ENCODE assay signal across 8 mouse cellular contexts in the genomic region with DNA sequence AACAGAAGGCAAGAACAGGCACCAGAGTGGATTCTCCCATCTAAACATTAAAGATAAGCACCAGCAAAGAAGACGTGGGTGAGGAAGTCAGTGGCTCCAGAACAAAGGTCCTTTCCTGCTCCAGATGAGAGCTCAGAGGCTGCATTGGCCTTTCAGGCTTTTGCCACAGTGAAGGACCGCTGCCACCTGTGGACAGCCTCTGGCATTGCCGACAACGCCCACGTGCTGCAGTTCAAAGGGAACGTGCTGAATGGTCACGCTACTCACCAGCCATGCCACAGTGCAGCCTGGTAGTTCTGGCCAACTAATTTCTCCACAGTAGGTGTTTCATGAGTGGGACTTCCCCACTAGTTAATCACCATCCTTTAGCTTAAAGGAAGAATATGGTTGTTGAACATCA.
DNase-seq lines count a peak whose midpoint lies in the region; ATAC-seq and TF ChIP-seq lines count a peak whose summit lies in the region.

No protein-coding gene starts in this region.

- H3K27me3 ChIP-seq in cerebellum, adult 2 months (ENCODE audit: control insufficient read depth, insufficient read depth, low read length) = no peaks in the 10 kb centered on the region
- H3K27me3 ChIP-seq in liver, embryonic 13.5 days = no peaks in the 10 kb centered on the region
- no peaks in the 10 kb centered on the region for H3K27me3 ChIP-seq in stomach, embryonic 15.5 days (replicated peaks)

- DNase-seq in cerebellum, adult 2 months = peak in 1 of 2 experiments; percentile 2
- no peak for DNase-seq in cerebellum, adult 8-10 months
- DNase-seq in right cerebral cortex, postnatal 4 days = peak; percentile 12
- DNase-seq in right cerebral cortex, postnatal 25 days = no peak
- DNase-seq in gonadal fat pad, adult 2 months (ENCODE audit: low read depth) = peak; percentile 3
- DNase-seq in liver, embryonic 13.5 days = peak; percentile 0
- DNase-seq in frontal cortex, postnatal 25 days (ENCODE audit: low spot score in 2 of 2) = no peak

- no peak overlapping the region for H3K4me2 ChIP-seq in liver, embryonic 13.5 days
- H3K4me2 ChIP-seq in stomach, embryonic 15.5 days = no peak overlapping the region

- TF ChIP-seq CTCF in cerebellum, adult 2 months (IDR thresholded peaks at IDR 0.05; ENCODE audit: borderline replicate concordance, insufficient read depth, low read depth, low read length) = 0 out of 2 replicates have a peak, but pooled peaks have one; percentile 10

- WGBS in cerebellum, adult 2 months = 10% methylated on average over 7 of the region's 7 CpGs
- WGBS in liver, embryonic 13.5 days (ENCODE audit: insufficient replicate concordance) = 13% methylated on average over 7 of the region's 7 CpGs
- WGBS in stomach, embryonic 15.5 days = 14% methylated on average over 7 of the region's 7 CpGs

- H3K4me3 ChIP-seq in cerebellum, adult 2 months (replicated peaks; ENCODE audit: insufficient read depth, low read depth, low read length) = no peak overlapping the region
- H3K4me3 ChIP-seq in liver, embryonic 13.5 days (replicated peaks) = no peak overlapping the region
- no peak overlapping the region for H3K4me3 ChIP-seq in stomach, embryonic 15.5 days (replicated peaks)

- H3K4me1 ChIP-seq in cerebellum, adult 2 months (ENCODE audit: control insufficient read depth, insufficient read depth, low read length) = no peaks in the 10 kb centered on the region
- no peaks in the 10 kb centered on the region for H3K4me1 ChIP-seq in liver, embryonic 13.5 days (replicated peaks)
- no peaks in the 10 kb centered on the region for H3K4me1 ChIP-seq in stomach, embryonic 15.5 days

- H3K9ac ChIP-seq in liver, embryonic 13.5 days = no peak overlapping the region
- no peak overlapping the region for H3K9ac ChIP-seq in stomach, embryonic 15.5 days

- H3K9me3 ChIP-seq in liver, embryonic 13.5 days (replicated peaks) = no peaks in the 10 kb centered on the region
- H3K9me3 ChIP-seq in stomach, embryonic 15.5 days = no peaks in the 10 kb centered on the region

- no peak for TF ChIP-seq POLR2A in cerebellum, adult 2 months (IDR thresholded peaks at IDR 0.05; ENCODE audit: borderline replicate concordance, insufficient read depth, low read length)

- no peak overlapping the region for H3K27ac ChIP-seq in cerebellum, adult 2 months (ENCODE audit: insufficient read depth, low read length)
- H3K27ac ChIP-seq in liver, embryonic 13.5 days = no peak overlapping the region
- H3K27ac ChIP-seq in stomach, embryonic 15.5 days = no peak overlapping the region

- no peaks in the 10 kb centered on the region for H3K36me3 ChIP-seq in liver, embryonic 13.5 days
- H3K36me3 ChIP-seq in stomach, embryonic 15.5 days = no peaks in the 10 kb centered on the region

- ATAC-seq in liver, embryonic 13.5 days (ENCODE audit: low read depth) = no peak
- peak; percentile 58; the same call in 1 of the 2 replicates for ATAC-seq in stomach, embryonic 15.5 days (ENCODE audit: insufficient read depth, low FRiP score, low read depth)

Comparison
In these comparisons a context has a peak if more than half of its experiments do, and no peak if none do; other contexts are left out.
1. DNase-seq: peak in right cerebral cortex, postnatal 4 days (single experiment), gonadal fat pad, adult 2 months (single experiment) and liver, embryonic 13.5 days (single experiment); none in cerebellum, adult 8-10 months (single experiment), right cerebral cortex, postnatal 25 days (single experiment) and frontal cortex, postnatal 25 days (0 of 2).